Mouse (Mus musculus) gastrocnemius, postnatal 25 days (tissue): Measurements from ENCODE around the gene Mup10. TPM values are rescaled to one million over a fixed set of nuclear protein-coding genes. Genes with fewer than 3 reads are reported as not detected.
"Not testable (repeated sequence)": the region's sequence is repeated elsewhere in the genome, so short reads cannot be mapped to it uniquely, and the experiment has no call there.

ENCODE experiments used
- DNase-seq: peaks from one replicate; pipeline ENCODE4 v3.0.0; 2022
- long read RNA-seq, 2 experiments: library from polyadenylated mRNA; stranded (forward); transcript quantifications; one replicate each; pipeline ENCODE4 v2.0.0; 2021
- total RNA-seq, 2 experiments: library from RNA; stranded (reverse); gene quantifications; 1 replicate in 1 of 2; 2 replicates in 1 of 2; pipeline ENCODE4 v1.2.3; 2021

Mup10 gene
- total RNA-seq, result 1 to 10 TPM in 1 of 2 experiments, not detected in 1; 2.6 TPM
- long read RNA-seq, experiment 1, result 0 reads
- long read RNA-seq, experiment 2, partial matches to known transcripts, result 1 of 5 reads
- long read RNA-seq, experiment 2, other reads (novel, unspliced or antisense), result 4 of 5 reads

DNA sequence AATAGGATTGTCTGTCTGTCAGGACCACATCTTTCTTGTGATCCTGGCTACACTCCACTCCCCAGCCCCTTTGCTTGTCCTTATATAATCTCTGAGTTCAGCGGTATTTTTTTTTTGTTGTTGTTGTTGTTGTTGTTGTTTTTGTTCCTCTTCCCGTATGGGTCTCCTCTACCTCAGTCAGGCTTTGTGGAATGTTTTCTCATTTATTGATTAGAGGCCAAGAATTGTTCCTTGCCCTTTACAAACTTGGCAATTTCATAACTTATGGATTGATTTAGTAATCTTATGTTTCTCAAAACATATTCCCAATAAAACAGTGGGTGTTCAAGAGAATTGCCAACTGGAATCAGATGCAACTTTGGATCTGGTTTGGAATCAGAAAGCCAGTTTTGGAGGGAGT, at the start of gene Mup10:
Gene Mup10, minus strand, starts transcription at position 101 of the 400 bp plus-strand sequence.
- not testable (repeated sequence) for DNase-seq

Other genes starting within 250 kb of the Mup10 start
- gene Mup9, start 160.2 kb downstream of the Mup10 start, total RNA-seq, result 1 to 10 TPM in 1 of 2 experiments, not detected in 1; 2.6 TPM
- gene Mup1, start 80.2 kb downstream of the Mup10 start, total RNA-seq, result not detected
- gene Mup11, start 80.2 kb upstream of the Mup10 start, total RNA-seq, result 1 to 10 TPM in 1 of 2 experiments, not detected in 1; 4.6 TPM
- gene Mup12, start 159.1 kb upstream of the Mup10 start, total RNA-seq, result 1 to 10 TPM in 1 of 2 experiments, not detected in 1; 6.7 TPM
- gene Mup22, start 239.3 kb upstream of the Mup10 start, total RNA-seq, result 100 to 1,000 TPM in 1 of 2 experiments, not detected in 1; 189 TPM